Mouse (Mus musculus) NIH3T3 (cell line): ENCODE data around the gene 1810013L24Rik.
A peak's percentile ranks its signal among the peaks of the same experiment; 100 is the strongest.
"Not testable (repeated sequence)": the region's sequence is repeated elsewhere in the genome, so short reads cannot be mapped to it uniquely, and the experiment has no call there.

Experiments used
- DNase-seq: peaks from one replicate; pipeline ENCODE4 v3.0.0-alpha.2; 2012; ENCODE audit warnings: low read depth

Gene 1810013L24Rik

DNA sequence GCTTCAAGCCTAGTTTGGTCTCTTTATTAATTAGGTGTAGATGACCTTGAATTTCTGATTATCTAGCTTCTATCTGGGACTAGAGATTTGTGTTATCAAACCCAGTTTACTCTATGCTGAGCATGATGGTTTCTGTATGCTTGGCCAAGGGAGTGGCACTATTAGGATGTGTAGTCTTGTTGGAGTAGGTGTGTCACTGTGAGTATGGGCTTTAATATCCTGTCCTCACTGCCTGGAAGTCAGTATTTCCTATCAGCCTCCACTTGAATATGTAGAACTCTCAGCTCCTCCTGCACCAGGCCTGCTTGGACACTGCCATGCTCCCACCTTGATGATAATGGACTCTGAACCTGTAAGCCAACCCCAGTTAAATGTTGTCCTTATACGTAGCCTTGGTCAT lies 7.0 kb downstream of the 1810013L24Rik start:
- no peak for DNase-seq

DNA sequence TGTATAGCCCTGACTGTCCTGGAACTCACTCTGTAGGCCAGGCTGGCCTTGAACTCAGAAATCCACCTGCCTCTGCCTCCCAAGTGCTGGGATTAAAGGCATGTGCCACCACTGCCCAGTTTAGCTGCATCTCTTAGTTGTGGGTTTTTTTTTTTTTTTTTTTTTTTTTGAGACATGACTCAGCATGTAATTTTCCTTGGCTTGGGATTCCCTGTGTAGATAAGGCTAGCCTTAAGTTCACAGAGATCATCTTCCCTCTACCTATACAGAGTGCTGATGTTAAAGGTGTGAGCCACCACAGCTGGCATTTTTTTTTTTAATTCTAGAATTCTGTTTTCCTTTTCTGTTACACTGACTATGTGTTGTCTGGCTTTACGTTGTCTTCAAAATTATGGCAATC lies 7.7 kb downstream of the 1810013L24Rik start:
- DNase-seq = no peak

DNA sequence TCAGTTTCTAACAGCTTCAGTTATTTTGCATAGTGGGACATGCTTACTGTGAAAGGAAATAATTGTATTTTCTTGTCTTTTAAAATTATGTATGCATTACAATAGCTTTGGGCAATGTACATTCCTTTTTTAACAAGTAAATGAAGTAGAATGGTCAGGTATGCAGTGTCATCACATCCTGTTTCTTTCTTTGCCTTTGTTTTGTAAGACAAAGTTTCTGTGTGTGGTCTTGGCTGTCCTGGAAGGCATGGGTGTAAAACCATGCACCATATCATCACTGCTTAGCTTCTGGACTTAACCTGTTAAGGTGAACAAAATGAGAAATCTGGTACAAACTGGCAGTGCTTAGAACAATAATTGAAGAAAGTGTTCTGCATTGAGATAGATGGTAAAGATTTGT lies 9.0 kb downstream of the 1810013L24Rik start:
- DNase-seq = no peak

DNA sequence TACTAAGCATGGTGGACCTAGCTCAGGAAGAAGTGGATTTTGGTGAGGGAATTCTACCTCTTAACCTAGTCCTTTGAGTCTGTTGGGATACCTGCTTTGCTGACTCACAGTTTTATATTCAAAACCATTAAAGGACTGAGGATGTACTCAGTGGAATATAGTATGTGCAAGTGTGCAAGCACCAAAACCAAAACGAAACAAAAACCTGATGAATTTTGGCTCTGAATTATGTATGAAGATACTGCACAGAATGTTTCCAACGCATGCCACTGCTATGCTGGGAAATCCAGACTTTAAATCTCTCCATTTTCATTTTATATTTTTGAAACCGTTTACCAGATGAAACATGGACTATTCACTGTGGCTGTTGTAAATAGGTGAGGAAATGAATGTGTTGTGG lies 10.7 kb downstream of the 1810013L24Rik start:
- DNase-seq = no peak

DNA sequence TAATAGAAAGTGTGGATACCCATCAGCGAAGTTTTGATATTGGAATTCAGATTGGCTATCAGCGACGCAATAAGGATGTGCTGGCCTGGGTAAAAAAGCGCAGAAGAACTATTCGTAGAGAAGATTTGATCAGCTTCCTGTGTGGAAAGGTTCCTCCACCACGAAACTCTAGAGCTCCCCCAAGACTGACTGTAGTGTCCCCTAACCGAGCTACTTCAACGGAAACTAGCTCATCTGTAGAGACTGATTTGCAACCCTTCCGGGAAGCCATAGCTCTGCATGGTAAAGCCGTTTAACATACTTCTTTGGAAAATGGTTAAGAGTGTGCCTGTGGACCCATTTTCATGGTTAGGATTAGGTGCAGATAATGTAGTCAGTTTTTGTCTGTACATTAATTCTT lies 13.1 kb downstream of the 1810013L24Rik start:
- DNase-seq = no peak

DNA sequence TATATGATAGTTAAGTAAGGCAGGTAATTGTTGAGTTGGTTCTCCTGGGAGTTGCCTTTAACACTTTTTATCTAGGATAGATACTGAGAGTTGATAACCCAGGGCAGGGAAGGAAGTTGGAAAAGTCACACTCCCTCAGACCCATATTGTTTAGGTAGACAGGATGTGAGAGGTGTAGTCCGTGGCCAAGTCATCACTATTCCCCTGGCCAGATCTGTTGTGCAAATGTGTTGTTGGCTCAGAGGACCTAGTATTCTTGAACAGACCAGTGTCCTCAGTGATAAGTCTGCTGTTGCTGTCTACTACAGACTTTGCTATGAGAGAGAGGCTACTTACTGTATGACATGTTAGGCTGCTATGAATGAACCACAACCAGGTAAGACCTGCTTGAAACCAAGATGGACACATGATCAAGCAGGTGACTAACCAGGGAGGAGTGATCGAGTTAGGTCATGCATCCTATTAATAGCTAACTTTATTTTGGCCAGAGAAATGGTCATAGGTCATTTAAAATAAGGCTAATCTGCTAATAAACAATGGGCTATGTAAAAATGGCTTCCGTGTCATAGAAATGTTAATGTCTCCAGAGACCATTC lies 13.8 kb downstream of the 1810013L24Rik start:
- no peak for DNase-seq

DNA sequence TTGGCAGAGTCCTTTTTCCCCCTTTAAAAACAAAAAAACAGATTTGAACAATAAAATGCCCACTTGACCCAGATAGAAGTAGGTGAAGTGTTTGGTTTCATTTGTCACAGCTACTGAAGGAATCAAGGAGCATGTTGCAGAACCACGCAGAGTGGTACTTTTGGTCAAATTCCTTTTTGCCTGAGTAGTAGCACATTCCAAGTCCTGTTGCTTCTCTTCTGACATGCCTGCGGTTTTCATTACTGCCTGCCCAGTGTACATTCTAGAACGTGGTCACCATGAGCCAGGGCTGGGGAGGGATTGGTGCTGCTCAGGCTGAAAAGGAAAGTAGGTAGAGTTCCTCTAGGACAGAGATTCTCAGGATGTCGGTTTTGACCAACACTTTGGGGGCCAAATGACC lies 16.1 kb downstream of the 1810013L24Rik start:
- DNase-seq = no peak

DNA sequence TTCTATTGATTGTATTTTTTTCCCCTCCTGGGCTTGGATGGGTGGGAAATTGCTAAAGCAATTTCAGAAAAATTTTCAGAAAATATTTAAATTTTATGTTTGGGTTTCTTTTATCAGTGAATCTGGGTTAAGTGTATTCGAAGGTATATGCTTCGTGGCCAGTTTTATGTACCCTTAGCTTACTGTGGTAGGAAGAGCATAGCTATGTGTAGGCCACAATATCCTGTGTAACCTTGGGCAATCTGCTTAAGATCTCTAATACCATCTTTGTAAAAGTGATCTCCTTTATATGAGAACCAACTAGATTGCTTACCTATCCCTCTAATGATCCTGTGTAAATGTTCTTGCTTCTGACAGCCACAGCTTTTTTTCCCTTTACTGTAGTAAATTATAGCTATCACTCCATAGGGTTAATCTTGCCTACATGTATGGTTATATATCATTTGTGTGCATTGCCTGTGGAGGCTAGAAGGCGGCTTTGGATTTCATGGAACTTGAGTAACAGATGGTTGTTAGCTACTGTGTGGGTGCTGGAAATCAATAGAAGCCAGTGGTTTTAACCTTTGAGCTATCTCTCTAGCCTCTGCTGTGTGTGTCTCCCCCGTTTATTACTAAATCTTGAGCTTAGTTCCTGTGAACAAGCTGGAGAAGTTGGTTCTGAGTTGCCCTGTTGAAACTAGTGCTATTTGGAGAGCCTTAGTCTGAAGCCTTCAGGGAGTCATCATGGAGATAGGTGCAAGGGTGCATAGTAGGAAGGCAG lies 18.6 kb downstream of the 1810013L24Rik start:
- no peak for DNase-seq

DNA sequence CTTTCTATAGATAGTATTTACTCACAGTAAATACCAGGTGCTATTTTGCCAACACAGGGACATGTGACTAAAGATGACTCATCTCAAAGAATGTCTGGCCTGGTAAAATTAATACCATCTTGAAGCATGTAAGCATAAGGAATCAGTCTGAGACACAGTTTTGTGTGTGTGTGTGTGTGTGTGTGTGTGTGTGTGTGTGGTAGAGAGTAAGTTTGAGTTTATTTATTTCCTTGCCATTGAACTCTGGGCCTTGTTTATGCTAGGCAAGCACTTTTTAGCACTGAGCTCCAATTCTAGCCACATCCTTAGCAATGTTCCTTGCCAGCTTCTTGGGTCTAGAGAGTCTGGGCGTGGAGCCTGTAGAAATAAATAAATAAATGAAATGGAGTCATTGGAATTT lies 20.0 kb downstream of the 1810013L24Rik start:
- DNase-seq = peak; percentile 89

DNA sequence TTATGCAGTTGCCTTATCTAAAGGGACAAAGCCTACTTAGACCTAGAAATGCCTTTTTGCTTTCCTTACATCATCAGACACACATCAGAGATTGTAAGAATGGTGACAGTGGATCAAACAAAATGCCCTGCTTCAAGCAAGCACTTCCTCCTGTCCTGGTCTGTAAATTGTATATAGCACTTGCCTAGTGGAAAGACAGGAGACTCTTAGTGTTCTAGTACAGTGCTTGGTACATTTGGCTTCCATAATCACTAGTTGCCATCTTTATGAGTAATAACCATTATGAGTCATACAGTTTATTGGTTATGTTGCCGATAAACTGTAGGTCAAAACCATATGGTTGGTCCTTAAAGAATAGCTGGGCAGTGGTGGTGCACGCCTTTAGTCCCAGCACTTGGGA lies 25.2 kb downstream of the 1810013L24Rik start:
- DNase-seq = no peak

DNA sequence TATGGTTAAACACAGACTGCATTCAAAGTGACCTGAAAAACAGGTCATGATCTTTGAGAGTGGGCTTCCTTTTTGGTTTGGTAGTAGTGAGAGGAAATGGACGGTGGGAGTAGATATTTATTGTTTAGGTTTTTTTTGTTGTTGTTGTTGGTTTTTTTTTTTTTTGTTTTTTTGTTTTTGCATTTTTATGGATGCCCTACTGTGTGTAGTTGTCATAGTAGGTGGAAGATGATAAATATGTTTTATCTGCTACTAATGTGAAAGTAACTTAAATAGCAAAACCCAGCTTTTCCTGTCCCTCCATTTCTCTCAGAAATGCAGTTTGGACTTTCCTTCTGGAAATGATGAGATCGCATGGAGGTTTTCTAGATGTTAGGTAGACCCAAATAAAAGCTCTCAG lies 26.9 kb downstream of the 1810013L24Rik start:
- DNase-seq = no peak

DNA sequence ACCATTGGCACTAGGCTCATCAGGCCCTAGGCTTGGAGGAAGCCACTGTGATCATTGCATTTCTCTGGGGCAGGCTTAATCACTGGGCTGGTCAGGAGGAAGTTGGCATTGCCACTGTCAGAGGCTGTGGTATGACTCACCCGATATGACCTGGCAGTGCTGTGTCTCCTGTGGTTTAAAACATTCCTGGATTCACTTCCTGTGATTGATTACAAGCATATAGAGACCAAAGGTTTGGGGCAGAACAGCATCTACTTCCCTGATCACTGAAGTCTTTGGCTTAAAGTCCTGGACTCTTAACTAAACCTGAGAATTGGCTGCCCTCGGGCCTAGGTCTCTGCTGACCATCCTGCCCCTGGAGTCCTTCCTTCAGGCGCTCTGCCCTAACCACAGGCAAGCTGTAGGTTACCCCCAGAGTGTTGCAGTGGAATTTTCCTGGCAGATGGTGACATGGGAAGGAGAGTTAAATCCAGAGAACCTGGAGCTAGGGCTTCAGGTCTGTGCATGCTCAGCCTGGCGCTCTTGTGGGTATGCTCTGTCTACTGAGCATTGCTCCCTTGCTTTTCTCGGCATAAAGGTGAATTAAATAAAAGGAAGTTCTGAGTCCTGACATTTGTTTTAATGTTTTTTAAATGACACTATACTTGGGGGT lies 32.6 kb downstream of the 1810013L24Rik start:
- DNase-seq = peak; percentile 64

DNA sequence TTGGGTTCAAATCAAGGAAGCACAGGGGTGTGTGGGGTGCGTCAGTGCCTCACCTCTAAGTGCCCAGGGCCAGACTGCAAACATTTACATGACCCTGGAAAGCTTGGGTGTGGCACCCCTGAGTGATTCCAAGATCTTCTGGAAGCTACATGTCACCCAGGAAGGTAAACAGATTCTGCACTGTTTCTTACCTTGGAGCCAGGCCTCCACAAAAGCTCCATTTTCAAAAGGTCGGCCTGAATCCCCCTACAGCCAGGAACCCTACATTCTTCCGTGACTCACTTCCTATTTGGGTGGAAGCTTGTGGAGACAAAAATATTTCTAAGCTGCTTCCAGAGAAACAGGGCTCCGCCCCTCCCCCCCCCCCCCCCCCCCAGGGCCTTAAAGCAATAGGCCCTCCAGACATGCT lies 34.3 kb downstream of the 1810013L24Rik start:
- DNase-seq = peak; percentile 68

DNA sequence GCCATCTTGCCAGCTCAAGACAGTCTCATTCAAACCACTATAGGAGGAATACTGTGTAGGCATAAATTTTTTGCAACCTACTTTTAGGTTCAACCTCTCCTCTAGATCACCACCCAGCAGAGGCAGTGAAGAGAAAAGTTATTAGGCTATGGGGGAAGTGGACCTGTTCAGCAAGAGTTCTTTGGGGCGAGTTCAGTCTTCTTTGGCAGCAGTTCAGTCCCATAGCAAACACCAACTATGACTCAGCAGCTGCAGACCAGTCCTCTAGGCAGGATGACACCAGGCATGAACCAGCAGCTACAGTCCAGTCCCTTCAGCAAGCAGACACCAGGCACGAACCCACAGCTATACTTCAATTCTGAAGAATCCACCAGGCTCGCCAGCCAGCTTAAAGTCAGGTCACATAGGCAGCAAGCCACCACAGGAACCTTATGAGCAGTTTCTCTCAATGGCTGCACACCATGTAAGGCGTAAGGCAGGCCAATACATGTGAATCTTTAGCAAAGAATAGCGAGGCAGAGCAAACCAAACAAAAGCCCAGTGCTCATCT lies 37.6 kb downstream of the 1810013L24Rik start:
- DNase-seq = peak; percentile 48

DNA sequence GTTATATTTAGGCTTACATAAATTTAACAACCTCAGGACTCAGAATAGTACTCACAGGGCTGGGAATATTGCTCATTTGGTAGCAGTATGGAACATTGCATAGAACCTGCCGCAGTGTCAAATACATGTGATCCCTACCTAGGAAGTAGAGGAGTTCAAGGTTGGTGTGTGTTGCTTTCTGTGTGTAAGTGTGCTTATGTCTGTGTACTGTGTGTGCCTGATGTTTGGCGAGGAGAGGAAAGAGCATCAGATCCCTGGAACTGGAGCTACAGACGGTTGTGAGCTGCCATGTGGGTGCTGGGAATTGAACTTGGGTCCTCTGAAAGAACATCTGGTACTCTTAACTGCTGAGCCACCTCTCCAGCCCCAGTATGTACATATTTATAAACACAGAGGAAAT lies 38.6 kb downstream of the 1810013L24Rik start:
- no peak for DNase-seq

DNA sequence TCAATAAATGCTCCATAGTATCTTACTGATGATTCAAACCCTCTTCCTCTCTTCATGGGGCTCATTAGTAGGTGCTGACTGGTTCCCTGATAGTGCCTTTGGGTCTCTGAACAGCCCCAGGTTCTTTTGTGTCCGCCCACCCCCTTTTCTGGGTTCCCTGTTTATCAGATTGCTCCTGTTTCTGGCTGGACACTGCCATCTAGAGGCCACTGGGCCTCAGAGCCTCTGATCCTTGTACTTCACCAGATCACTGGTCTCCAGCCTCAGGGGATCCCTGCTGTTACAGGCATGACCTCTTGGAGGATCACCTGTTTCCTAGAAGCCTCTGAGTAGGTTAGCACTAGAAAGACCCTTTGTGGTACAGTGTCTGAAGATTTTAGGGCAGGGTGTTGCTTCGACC lies 39.8 kb downstream of the 1810013L24Rik start:
- DNase-seq = peak; percentile 88

DNA sequence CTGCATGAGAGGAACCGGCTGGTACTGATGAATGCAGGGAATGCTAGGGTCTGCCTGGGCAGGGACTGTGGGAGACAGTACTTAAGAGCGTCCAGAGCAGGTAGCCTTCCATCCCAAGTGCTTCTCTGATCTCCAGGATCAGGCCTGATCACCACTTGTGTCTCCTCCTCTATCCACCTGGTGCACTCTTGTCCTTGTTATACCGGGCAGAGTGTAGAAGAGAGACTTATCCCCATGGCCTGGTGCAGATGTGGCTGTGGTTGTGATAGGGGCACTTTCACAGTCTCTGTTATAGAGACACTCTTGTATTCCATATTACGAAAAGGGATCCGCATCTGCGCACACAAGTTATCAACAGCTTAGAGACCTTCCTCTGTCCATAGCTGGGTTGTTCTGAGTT lies 41.5 kb downstream of the 1810013L24Rik start:
- no peak for DNase-seq

DNA sequence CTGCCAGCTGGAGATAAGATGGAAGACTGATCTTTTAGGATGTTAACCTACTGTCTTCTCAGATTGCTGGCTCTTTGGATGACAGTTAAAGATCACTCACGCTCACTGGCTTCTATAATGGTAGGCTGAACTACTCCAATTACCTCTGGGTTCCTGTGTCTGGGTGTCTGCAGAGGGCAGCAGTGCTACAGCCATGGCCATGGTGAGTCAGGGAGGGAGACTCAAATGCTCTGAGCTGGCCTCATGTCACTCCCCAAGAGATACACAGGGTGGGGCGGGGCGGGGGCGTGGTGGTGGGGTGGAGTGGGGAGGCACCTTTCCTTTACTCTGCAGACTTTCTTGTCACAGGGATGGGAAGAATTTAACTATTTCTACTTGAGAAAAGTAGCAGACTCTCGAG lies 42.1 kb downstream of the 1810013L24Rik start:
- DNase-seq = peak; percentile 53

DNA sequence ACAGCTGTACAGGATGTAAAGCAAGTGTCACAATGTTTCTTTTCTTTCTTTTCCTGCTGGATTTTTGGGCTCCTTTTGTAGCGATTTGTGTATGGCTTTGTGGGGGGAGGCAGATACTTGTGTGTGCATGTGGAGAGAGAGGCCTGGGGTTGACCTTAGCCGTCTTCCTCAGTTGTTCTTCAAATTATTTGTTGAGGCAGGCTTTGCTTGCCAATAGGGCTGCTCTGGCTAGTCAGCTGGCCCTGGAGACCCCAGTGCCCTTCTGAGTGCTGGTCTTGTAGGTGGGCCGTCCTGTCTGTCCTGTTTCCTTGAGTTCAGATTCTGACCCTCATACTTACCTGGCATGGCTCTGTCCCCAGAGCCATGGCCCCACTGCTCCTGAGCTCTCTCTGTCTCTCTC lies 42.6 kb downstream of the 1810013L24Rik start:
- no peak for DNase-seq

DNA sequence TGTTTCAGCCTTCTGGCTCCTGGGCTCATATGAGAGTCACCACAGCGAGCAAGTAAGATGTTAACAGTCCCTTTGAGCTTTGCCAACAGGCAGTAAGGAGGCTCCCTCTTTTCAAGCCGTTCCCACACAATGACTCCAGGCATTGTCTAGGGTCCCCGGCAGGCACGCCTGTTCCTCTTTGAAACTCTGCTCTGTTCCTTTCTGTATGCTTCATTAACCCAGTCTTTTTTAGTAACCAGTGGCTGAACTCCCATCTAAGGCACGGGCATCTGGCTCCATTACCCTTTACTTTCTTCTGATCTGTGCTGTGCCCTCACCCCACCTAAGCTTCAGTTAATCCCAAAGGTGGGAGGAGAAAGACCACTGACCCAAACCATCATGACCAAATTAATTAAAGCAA lies 50.2 kb downstream of the 1810013L24Rik start:
- no peak for DNase-seq

DNA sequence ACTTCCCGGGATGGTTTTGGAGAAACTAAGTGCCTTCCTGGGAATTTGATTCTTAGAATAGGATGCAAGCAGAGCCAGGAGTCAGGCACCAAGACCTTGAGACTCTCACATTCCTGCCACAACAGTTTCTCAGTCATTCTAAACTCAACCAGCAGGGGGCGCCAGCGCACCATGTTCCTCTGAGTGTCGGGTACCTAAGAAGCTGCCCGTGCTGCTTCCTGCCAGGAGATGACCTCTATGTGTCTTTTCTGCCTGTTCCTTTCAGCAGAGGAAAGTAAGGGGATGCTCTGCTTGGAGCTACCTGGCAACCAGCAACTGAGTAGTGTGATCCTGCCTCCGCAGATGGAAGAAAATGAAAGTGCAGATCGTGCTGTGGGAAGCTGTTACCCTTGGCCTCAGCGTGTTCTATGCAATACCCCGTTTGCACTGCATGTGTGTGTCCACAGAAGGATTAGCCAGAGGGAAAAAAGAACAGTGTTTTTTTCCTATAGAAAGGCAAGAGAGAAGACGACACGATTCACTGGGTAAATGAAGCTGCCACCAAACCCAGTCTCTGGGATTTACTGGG lies 53.9 kb downstream of the 1810013L24Rik start:
- DNase-seq = peak; percentile 90

DNA sequence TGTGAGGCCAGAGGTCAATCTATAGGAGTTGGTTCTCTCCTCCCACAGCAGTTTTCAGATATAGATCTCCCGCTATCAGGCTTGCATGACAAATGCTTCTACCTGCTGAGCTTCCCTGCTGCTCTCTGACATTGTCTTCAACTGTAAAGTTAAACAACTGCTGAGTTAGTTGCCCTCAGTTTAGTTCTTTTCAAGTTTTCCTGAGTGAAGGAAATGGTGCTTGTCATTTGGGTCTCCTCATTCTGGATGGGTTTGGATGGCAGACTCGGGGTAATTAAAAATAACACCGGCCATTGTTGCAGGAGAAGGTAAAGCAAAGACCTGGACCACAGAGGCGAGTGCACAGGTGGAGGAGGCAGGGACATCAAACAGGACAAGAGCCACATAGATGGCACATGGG lies 64.3 kb downstream of the 1810013L24Rik start:
- DNase-seq = not testable (repeated sequence)

DNA sequence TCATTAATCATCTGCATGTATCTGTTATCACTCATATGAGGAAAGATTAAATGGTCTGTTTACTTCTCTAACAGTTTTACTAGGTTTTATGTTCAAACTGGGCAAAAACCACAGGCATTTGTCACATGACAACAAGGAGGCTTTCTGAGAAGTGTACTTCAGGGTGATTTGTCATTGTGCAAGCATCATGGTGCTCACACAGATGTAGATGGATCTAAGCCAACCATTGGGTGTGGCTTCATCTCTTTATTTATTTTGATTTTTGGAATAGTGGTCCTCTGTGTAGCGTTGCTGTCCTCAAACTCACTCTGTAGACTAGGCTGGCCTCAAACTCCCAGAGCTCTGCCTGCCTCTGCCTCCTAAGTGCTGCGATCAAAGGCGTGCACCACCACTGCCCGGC lies 65.4 kb downstream of the 1810013L24Rik start:
- peak; percentile 58 for DNase-seq
